Mouse (Mus musculus) heart, adult 18-20 months (tissue): ENCODE data around the gene Ggcx. TPM values are rescaled to one million over a fixed set of nuclear protein-coding genes. Genes with fewer than 3 reads are reported as not detected.
"Not testable (repeated sequence)": the region's sequence is repeated elsewhere in the genome, so short reads cannot be mapped to it uniquely, and the experiment has no call there.

Source experiments
- DNase-seq, 2 experiments: peaks; one replicate each; pipeline ENCODE4 v3.0.0; 2021 to 2022; ENCODE audit warnings: mixed read lengths in 1 of 2
- total RNA-seq, 2 experiments: library from RNA; stranded (reverse); gene quantifications; 2 replicates each; pipeline ENCODE4 v1.2.3; 2021

Ggcx gene
- total RNA-seq, 2 experiments from 2014 or later, result 26.0 to 34.2 TPM

DNA sequence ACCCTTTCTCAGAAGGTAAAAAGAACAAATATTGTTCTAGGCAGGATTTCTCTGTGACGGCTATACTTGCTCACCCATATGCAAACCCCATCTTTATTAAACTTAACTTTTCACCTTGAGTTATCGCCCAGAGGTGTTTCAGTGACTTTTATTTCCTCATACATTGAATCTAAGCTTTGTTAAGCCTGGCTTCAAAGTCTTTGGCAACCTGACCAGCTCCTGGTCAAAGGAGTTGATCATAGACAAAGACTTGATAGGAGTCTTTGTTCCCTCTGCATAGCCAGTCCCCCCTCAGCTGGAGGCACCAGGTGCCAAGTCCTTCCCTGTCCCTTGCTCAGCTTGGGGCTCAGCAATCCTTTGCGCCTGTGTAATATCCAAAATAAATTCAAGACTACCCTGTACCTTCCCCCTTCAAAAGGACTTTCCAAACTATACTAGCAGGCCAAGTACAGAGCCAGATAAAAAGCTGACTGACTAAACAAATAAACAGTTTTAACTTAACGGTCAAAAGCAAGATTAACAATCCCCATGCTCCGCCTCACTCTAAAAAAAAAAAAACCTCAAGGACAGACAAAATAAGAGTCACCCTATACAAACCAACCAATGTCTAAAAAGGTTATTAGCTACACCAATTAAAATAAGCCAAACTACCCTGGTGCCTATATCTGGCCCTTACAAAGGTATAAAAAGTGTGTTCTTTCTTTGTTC, 48.6 kb downstream of the Ggcx start:
- peak in 1 of 2 experiments; percentile 54 for DNase-seq

DNA sequence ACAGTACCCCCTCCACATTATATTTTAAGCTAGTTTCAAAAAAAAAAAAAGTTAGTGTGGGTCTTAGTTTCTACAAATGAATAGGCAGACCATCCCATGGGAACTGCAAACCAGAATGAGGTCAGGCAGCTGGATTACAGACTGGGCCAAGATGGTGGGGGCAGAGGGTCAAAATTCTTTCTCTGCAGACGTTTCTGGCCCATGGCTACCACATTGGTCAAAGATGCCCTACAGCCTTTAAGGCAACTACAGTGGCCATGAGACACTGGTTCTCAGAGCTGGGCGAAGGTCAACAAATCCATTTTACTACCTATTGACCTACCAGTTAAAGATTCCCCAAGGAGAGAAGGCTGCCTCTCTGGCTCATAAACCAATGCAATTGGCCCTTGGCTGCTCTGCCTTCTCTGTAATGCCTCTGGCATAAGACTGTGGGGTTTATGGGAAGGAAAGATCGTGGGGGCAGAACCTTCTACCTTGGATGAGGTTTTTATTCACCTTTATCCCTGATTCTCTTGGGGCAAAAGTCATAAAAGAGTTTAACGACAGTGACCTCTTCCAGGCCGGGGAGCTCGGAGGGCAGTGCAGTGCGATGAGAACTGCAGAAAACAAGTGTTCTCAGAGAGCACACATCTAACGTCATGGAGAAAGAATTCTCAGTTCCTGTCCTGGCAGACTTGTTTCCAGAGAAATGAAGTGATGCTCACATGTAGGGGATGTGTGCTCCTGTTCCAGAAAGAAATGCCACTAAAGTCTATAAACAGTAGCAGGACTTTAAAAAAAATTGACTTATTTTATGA, 51.5 kb downstream of the Ggcx start:
- peak; percentile 54 to 59 for DNase-seq

DNA sequence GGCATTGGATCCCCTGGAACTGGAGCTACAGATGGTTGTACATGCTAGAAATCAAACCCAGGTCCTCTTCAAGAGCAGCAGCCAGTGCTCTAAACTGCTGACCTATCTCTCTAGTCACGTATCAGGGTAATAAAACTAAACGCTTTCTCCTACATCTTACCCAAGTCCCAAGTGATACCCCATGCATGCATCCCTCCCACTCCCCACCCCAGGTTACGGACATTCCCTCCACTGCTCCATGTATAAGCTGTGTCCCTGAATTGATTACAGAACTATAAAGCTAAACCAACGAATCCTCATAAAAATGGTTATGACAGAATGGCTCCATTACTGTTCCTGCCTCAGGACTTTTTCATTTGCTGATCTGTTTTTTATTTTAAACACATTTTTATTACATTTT, 52.1 kb downstream of the Ggcx start:
- DNase-seq, result no peak

DNA sequence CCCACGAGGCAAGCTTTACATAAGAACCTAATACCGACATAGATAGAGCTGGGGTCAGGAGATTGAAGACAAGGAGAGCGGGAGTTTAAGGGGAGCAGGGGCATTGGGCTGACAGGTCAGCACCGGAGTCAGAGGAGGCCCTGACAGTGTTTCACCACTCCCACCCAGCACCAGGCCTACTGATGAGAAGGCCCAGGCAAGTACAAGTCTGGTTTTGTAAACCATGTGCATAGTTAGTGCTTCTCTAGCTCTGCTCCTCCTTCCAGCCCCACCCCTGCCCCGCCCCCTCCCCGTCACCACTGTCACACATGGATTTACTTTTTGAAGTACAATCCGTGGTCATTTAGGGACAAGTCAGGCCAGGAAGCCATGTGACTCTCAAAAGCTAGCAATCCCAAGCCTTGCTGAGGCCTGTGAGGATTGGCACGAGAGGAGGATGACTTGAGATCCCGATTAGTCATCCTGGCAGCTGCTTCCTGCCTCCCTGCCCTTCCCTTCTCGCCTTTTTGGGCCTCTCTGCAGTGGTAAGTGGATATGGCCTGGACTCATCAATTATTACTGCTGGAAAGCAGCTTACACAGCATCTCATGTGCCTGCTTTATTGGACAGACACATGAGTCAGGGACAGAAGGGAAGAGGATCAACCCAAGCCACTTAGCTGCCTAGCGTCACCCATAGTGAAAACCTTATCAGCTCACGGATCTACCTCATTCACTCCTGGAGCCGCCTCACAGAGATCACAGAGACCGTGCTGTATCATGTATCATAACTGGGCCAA, 59.3 kb downstream of the Ggcx start:
- peak; percentile 71 to 86 for DNase-seq

DNA sequence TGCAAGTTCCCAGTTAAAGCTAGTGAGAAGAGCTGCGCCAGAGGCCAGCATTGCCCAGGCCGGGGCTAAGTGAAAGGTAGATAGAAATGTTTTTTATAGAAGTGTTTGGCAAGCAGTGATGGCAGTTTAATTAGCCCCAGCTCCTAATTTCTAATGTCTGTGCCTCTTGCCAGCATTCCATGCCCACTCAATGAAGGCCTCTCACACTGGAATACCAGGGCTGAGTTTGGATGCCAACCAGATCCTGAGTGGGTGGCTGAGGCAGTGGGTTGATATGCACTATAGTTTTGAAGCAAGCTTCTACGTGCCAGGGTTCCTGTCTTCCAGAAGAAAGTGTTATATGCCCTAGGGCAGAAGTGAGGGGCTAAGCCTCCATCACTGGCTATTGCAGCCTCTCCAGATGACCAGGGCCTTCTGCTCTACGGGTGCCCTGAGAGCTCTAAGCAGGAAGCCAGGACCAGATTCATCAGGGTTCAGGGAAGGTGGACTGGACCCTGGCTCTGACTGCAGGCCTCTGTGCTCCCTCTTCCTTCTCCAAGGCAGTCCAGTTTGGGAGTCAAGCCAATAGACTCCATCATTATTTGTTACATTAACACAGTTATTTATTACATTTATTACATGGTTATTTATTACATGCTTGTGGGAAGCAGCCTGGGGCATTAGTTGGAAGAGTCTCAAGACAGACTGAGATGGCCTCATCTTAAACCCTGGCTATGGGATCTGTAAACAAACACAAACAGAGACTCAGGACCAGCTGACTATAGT, 61.3 kb downstream of the Ggcx start:
- peak in 1 of 2 experiments; percentile 29 for DNase-seq

DNA sequence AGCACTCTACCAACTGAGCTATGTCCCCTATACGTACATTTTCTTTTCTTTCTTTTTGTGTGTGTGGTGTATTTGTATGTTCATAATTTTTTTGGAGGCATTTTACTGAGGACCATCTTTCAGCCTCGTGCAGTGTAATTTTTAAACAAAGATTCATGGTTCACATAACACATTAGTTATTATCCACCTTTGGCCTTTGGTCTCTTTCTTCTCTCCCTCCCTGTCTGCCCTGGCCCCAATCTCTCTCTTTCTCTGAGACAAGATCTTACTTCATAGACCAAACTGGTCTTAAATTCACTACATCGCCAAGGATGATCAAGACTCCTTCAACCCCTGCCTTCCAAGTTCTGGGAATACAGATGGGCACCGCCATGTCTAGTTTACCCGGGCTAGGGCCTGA, 62.7 kb downstream of the Ggcx start:
- DNase-seq, result no peak

DNA sequence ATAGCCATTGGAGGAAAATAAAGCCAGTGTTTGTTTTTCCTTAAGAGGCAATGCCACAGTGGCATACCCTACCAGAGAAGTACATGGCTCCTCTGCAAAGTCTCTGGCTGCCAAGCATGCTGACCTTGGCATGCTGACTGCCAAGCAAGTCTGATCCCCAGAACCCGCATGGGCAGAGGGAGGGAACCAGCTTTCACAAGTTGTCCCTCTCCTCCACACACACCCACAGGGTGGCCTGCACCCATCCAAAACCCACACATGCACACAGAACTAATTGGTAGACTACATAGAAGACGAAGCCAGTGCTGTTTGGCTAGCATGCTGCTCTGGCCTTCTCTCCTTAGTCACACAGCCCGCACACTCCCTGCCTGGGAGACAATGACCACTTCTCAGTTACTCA, 63.5 kb downstream of the Ggcx start:
- DNase-seq, result peak in 1 of 2 experiments; percentile 49

DNA sequence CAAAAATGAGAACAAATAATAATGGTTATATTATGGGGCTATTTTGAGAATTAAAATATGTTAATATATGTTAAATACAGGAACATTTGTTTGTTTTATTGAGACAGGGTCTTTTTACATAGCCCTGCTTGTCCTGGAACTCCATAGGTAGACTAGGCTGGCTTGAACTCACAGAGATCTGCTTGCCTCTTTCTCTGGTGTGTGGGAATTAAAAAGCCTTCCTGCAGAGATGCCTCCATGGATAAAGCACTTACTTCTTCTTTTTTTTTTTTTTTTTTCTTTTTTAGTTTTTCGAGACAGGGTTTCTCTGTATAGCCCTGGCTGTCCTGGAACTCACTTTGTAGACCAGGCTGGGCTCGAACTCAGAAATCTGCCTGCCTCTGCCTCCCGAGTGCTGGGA, 64.6 kb downstream of the Ggcx start:
- not testable (repeated sequence) for DNase-seq

DNA sequence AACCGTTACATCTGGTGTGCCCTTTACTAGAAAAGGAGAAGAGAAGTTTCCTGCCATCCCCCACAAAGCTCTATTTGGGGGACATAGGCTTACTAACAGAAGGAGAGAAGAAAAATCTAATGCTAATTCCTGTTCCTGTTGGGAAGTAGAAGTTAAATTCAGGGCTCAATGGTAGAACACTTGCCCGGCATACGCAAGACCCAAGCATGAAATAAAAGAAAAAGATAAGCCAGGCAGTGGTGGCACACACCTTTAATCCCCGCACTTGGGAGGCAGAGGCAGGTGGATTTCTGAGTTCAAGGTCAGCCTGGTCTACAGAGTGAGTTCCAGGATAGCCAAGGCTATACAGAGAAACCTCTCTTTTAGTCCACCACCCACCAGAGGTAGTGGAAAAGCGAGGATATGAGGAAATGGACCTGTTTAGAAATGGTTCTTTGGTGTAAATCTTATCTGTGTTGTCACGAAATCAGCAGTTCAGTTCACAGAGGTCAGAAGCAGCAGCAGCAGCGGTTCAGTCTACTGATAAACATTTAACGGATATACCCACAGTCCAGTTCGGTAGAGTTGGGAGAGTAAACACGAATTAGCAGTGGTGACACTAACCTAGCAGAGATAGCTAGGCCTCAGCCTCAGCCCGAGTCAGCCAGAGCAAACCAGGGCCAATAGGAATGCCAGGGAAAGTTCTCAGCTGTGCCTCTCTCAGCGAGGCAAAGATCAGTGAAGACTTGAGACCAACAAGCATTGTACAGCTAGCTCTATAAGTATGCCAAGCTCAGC, 65.7 kb downstream of the Ggcx start:
- no peak for DNase-seq

DNA sequence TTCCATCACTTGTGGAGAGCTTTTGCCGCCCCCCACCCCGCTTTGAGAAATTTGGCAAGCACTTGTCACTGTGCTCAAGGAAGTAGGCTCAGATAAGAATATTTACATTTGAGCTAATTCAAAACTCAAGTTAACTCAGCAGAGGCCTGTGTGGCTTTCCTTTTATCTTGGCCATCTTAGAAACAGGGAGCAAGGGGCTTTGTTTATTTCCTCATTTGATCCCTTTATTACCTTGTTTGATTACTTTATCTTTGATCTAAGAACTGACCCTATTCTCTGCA, 66.3 kb downstream of the Ggcx start:
- no peak for DNase-seq

Other genes starting within 250 kb of the Ggcx start
- 1 to 10 TPM; 8.3 to 9.1 TPM for gene Atoh8, start 178.7 kb upstream of the Ggcx start, total RNA-seq
- gene Sftpb, start 109.7 kb upstream of the Ggcx start, total RNA-seq, result not detected
- gene Usp39, start 69.1 kb upstream of the Ggcx start, total RNA-seq, result 10 to 100 TPM; 15.9 to 16.1 TPM
- 1 to 10 TPM; 8.4 to 8.5 TPM for gene 0610030E20Rik, start 67.0 kb upstream of the Ggcx start, total RNA-seq
- 10 to 100 TPM; 20.0 to 22.6 TPM for gene Tmem150a, start 58.9 kb upstream of the Ggcx start, total RNA-seq
- 10 to 100 TPM; 37.5 to 41.6 TPM for gene Rnf181, start 47.4 kb upstream of the Ggcx start, total RNA-seq
- 10 to 100 TPM; 48.9 to 61.5 TPM for gene Vamp5, start 33.8 kb upstream of the Ggcx start, total RNA-seq
- gene Vamp8, start 23.6 kb upstream of the Ggcx start, total RNA-seq, result 10 to 100 TPM; 70.0 to 79.6 TPM
- gene Mat2a, start 25.2 kb downstream of the Ggcx start, total RNA-seq, result 100 to 1,000 TPM; 130 to 166 TPM
- gene Sh2d6, start 107.4 kb downstream of the Ggcx start, total RNA-seq, result under 1 TPM in 1 of 2 experiments, not detected in 1; 0.25 TPM
- gene Capg, start 130.1 kb downstream of the Ggcx start, total RNA-seq, result 10 to 100 TPM in 1 of 2 experiments, 1 to 10 TPM in 1; 9.4 to 11.9 TPM
- 10 to 100 TPM; 11.6 to 12.6 TPM for gene Elmod3, start 184.1 kb downstream of the Ggcx start, total RNA-seq
- 100 to 1,000 TPM; 199 to 208 TPM for gene Retsat, start 184.2 kb downstream of the Ggcx start, total RNA-seq
- gene Tgoln1, start 202.7 kb downstream of the Ggcx start, total RNA-seq, result 10 to 100 TPM; 61.4 to 72.6 TPM